Mouse (Mus musculus): Measurements from ENCODE around the gene Dip2b. TPM values are rescaled to one million over a fixed set of nuclear protein-coding genes. Genes with fewer than 3 reads are reported as not detected.

Gene Dip2b
- polyA plus RNA-seq, 1 experiment from 2014 or later, result 22.8 TPM

DNA sequence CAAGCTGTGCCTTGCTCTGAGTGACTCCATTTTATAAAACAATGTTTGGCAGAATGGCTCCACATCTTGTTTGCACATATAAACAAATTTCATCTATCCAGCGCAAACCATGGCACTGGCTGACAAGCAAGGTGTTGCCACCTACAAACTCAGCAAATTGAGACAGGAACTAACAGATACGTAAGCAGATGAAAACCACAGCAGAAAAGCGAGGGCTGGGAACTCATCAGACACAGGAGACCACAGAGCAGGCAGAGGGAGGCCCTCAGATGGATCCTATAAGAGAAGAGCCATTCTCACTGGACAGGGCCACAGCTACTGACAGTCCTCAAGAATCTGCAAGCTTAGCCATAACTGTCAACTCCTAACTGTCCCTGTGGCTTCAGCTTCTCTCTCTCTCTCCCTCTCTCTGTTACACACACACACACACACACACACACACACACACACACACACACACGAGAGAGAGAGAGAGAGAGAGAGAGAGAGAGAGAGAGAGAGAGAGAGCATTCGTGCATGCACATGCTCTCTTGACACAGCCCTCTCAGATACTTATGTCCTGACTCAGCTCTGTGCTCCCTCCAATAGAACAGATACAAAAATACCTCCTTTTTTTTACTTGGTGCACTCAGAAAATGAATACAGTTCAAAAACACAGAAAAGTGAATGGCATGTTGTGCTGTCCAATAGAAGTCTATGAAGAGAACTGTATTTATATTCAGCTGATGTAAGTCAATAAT lies 227.3 kb downstream of the Dip2b start:
- peaks cover 5% of the 10 kb centered on the region; the same call in 1 of the 2 replicates for H3K36me3 ChIP-seq (ENCODE audit: inconsistent target)
- 89% methylated on average over 3 of the region's 5 CpGs for WGBS (ENCODE audit: missing documents)
- no peak overlapping the region for H3K4me3 ChIP-seq (ENCODE audit: inconsistent target)
- no peak overlapping the region for H3K27ac ChIP-seq
- no peaks in the 10 kb centered on the region for H3K79me2 ChIP-seq (ENCODE audit: inconsistent target)

GRCm38 (mm10) chr15:100268916-100269315 lies 230.5 kb downstream of the Dip2b start:
- Histone ChIP-seq H3K79me2 (ENCODE audit: inconsistent target) (no peaks in the 10 kb centered on the region), H3K36me3 (ENCODE audit: inconsistent target) (no peaks in the 10 kb centered on the region), H3K27ac (no peak overlapping the region), H3K4me3 (ENCODE audit: inconsistent target) (no peak overlapping the region)
- WGBS (ENCODE audit: missing documents), result 82% methylated on average over 2 of the region's 2 CpGs

Other genes with a start within 250 kb of the Dip2b start
- 43.9 to 108 TPM (median 59.6 TPM) in 3 replicates for gene Lima1, start 163.2 kb upstream of the Dip2b start, polyA plus RNA-seq (2018)
- gene Fam186a, start 71.6 kb upstream of the Dip2b start, polyA plus RNA-seq (2018), result not detected in 3 replicates
- 26.4 to 45.5 TPM (median 32.7 TPM) in 3 replicates for gene Larp4, start 68.6 kb upstream of the Dip2b start, polyA plus RNA-seq (2018)
- 34.5 to 58.1 TPM (median 47.7 TPM) in 3 replicates for gene Atf1, start 189.2 kb downstream of the Dip2b start, polyA plus RNA-seq (2018)
- gene Tmprss12, start 242.2 kb downstream of the Dip2b start, polyA plus RNA-seq (2018), result not detected in 3 replicates

Data from macrophage (primary cell).